Mouse (Mus musculus): ENCODE results near the gene Mnd1.

Mnd1 gene

DNA sequence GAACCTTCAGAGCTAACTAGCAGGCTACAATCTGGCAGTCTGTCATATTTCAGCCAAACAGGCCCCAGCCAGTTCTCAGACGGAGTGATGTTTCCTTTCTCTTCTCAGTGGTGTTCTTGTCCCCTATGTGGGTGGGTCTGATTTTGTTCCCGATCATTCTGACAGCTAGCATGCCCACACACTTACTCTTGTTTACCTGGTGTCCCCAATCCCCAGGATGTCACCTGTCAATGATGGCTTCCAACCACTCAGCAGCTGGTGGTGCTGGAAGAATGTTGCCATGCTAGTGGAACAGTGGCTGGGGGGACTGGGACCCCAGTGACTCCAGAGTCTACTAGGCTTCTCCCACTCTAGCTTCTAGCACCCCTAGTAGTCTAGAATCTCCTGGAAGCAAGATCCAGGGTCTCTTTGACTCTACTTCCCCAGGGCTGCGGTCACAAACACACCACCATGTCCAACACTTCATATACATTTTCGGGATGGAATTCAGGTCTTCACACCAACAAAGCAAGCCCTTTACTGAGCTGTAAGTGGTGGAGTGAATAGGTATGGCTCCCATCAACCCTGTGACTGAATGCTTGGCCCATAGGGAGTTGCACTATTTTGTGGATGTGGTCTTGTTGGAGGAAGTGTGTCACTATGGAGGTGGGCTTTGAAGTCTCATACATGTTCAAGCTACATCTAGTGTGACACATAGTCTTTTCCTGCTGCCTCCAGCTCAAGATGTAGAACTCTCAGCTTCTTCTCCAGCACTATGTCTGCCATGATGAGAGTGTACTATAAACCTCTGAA, 2.2 kb upstream of the Mnd1 start:
- DNase-seq (ENCODE audit: low spot score): no peak

GRCm38 (mm10) chr3:84157011-84157410, 1.4 kb upstream of the Mnd1 start:
- no peak for DNase-seq (ENCODE audit: low spot score)

DNA sequence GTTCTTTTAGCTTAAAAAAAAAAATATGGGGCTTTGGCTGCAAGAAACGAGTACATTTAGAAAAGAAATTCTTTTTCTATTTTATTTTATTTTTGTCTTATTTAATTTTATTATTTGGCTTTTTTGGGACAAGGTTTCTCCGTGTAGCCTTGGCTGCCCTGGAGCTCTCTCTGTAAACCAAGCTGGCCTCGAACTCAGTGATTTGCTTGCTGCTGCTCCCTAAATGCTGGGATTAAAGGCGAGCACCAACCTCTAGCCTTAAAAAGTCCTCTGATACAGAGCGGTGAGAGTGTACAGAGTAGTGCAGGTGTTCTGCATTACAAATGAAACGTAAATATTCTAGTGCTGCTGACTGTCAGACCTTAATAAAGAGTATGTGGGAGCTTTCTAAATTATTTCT, 519 bp upstream of the Mnd1 start:
- no peak for DNase-seq (ENCODE audit: low spot score)

- no peak for DNase-seq (ENCODE audit: low spot score)
Measured at GRCm38 (mm10) chr3:84155146-84155545, 440 bp downstream of the Mnd1 start.

DNA sequence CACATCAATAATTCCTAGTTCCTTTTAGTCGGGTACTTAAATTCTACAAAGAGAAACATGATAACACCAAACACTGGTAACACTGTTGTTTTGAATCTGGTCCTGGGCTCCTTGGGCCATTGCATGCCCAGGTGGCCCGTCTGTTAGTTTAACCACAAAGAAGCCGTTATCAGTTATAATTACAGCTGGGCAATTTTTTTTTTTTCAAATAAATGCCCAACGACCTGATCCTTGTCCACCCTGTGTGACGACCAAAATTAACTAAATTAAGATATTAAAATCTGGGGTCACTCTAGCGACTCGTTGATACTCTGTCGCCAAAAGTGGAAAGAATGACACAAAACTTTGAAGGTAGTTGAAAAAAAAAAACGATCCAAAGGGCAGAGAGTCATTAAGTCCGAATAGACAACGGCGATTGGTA, 855 bp downstream of the Mnd1 start:
- DNase-seq (ENCODE audit: low spot score): no peak

DNA sequence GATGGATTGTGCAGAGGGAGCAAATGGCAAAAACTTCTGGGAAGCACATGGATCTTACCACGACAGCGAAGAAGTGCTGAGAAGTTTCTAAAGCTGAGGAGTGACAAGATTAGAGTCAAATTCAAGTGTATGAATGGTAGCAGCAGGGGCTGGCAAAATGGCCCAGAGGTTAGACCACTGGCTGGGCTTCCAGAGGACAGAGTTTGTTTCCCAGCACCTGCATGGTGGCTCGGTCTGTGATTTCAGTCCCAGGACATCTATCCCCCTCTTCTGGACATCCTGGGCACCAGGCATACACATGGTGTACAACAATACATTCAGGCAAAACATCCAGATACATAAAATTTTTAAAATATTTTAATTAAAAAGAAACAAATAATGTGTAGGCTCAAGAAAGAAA, 5.8 kb downstream of the Mnd1 start:
- no peak for DNase-seq (ENCODE audit: low spot score)

DNA sequence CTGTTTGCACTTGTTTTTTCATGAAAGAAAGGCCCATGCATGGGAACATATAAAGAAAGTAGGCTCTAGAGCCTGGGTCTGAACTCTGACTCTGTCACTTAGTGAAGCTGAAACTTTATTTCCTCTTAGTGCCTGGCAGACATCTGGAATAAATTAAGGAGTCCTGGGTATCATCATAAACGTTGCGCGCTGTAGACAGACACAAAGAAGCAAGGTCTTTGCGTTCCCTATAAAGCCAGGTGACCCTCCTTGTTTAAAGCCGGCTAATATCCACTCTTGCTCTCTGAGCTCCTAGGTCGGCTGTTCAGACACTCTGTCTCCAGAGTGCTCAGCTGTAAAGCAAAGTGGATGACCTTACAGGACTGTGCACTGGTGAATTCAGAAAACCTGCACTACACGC, 14.6 kb downstream of the Mnd1 start:
- DNase-seq (ENCODE audit: low spot score): no peak

- DNase-seq (ENCODE audit: low spot score): no peak
Measured at GRCm38 (mm10) chr3:84136509-84136908, 19.1 kb downstream of the Mnd1 start.

DNA sequence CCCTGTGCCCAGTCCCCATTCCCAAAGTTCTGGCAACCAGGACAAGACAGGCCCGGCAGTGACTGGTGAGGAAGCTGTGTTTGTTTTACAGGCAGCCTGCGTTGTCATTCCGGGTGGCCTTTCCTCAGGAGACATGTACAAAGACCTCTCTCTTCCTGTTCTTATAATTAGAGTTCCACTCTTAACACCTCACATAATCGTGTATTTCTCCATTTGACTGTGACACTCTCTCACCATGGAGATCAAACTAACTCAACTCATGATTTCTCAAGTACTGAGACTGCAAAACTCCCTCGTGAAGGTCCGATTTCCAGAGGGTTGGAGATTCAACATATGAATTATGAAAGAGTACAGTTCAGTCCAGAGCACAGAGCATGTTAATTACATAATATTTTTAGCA, 19.7 kb downstream of the Mnd1 start:
- DNase-seq (ENCODE audit: low spot score): no peak

DNA sequence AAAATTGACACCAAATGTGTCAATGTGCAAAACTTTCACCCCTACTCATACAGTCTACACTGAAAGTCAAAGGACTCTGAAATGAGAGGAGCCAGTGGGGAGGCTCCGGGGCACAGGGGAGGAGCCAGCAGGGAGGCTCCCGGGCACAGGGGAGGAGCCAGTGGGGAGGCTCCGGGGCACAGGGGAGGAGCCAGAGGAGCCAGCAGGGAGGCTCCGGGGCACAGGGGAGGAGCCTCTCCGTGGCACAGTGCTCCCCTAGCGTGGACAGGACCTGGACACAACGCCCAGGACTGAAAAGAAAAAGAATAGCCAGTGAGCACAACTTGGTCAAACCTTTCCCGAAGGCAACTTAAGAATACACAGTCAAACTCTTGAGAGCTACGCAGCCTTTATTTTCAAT, 20.2 kb downstream of the Mnd1 start:
- DNase-seq (ENCODE audit: low spot score): peak; percentile 25

DNA sequence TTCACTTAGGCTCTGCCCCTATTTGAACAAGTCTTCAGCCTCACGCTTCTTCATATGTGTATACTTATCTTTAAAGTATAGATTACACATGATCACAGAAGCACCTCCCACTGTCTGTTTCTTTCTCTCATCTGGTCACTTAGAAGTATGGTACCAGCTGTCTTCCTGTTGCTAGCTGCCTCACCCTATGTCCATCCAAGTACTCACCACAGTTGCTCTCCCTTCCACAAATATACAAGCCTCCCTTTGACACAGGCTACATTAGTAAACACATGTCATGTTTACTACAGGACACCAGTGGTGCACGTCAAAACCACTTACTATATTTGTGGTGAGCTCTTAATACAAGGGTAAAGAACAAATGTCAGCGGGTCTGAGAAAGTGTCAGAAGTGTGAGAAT, 24.2 kb downstream of the Mnd1 start:
- no peak for DNase-seq (ENCODE audit: low spot score)

DNA sequence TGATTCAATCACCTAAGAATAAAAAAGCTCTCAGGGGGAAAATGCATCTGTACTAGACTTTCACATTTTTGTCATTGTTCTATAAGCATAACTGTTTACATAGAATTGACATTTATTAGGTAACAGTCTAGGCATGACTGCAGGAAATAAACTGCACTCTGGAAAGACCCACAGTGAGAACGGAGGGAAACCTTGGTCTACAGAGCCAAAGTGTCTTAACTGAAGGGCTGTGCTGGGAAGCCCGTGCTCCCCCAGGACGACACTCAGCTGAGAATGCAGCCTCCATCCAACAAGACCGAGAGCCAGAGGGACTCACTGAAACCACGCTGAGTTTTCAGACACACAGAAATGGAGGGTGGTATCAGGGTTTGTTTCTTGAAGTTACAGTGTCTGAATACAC, 24.8 kb downstream of the Mnd1 start:
- no peak for DNase-seq (ENCODE audit: low spot score)

GRCm38 (mm10) chr3:84128871-84129870, 26.4 kb downstream of the Mnd1 start:
- no peak for DNase-seq (ENCODE audit: low spot score)

DNA sequence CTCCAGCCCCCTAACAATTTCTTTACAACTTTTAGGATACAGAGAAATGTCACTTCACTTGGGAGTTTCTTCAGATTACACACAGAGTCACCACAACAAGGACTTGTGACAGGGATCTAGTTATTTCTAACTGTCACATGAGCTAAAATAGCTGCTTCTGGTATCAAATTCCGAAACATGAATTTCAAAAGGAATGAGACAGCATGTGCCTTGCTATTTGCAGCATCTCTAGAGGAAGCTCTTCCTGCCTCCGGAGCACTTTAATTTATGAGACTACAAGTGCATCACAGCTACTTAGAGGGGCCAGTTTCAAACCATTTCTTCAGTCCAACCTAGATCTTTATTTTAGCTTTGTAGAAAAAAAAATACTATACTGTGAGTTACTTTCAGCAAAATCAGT, 28.2 kb downstream of the Mnd1 start:
- DNase-seq (ENCODE audit: low spot score): no peak

DNA sequence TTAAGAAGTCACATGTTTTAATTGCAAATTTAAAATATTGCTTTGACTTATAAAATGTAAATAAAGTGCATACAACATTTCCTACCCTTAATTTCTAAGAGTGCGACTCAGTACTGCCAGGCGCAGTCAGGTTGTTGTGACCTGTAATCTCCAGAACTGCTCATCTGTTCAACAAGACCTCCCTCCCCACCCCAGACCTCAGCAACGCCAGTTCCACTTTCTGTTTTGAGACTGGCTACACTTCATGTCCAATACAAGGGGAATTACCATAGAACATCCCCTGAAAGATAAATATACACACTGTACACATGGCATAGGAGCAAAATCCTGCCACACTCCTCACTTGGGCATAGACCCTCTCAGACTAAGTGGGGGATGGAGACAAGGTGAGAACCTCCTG, 28.9 kb downstream of the Mnd1 start:
- no peak for DNase-seq (ENCODE audit: low spot score)

DNA sequence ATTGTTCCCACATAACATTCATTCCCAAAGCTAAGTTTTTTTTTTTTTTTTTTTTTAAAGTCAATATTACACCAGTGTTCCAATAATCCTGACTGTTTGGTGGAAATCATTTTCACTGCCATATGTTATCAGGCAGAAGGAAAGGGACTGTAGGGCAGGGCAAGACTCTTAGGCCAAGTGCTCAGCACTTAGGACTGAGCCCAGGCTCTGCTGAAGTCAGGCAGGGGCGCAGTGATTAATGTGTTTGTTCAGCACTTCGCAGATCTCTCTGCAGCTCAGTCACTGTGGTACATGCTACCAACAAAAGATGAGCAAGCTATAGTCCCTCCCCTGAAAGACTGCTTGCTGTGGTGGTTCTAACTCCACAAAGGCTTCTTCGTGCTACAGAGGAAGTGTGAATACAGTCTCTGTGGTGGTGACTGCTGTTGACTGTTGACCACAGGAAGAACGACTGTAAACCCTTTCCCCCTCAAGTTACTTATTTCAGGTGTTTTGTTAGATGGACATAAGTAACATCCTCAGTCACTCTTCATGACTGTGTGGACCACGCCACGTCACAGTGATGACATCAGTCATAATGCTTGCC, 29.8 kb downstream of the Mnd1 start:
- DNase-seq (ENCODE audit: low spot score): no peak

GRCm38 (mm10) chr3:84123461-84123860, 32.1 kb downstream of the Mnd1 start:
- no peak for DNase-seq (ENCODE audit: low spot score)

DNA sequence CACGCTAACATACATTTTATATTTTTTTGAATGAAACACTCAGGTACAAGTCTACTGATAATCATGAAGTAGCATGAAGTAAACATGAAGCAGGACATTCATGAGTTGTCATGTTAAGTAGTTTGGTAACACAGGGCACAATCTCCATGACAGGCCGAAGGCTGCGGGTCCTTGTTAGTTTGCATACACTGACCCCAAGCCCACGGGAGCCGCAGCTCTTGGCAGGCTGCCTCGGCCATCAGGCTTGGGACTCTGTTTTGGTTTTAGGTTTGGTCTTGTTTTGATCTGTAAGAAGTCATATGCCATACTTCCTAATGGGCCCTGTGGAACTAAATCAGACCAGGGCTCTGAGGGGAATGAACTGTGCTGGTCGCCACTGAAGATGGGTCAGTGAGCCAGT, 36.9 kb downstream of the Mnd1 start:
- DNase-seq (ENCODE audit: low spot score): no peak

GRCm38 (mm10) chr3:84118178-84118577, 37.4 kb downstream of the Mnd1 start:
- no peak for DNase-seq (ENCODE audit: low spot score)

- no peak for DNase-seq (ENCODE audit: low spot score)
Measured at GRCm38 (mm10) chr3:84108614-84109013, 47.0 kb downstream of the Mnd1 start.

DNA sequence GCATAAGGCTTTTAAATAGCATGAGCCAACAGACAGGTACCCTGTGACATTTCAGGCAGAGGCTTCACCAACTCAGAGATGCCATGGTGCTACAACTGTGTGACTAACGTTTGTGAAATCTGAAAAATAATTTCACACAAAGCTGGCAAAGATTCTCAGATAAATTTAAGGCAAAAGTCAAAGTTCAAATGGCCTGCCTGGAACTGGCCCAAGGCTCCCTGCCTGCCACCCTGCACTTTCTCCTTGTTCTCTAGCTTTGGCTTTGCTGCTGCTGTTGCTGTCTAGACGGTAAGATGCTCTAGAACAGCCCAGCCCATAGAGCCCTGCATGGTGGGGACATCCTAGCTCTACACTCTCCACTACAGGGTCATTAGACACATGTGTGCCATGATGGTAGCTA, 49.5 kb downstream of the Mnd1 start:
- no peak for DNase-seq (ENCODE audit: low spot score)

GRCm38 (mm10) chr3:84103536-84103935, 52.0 kb downstream of the Mnd1 start:
- no peak for DNase-seq (ENCODE audit: low spot score)

DNA sequence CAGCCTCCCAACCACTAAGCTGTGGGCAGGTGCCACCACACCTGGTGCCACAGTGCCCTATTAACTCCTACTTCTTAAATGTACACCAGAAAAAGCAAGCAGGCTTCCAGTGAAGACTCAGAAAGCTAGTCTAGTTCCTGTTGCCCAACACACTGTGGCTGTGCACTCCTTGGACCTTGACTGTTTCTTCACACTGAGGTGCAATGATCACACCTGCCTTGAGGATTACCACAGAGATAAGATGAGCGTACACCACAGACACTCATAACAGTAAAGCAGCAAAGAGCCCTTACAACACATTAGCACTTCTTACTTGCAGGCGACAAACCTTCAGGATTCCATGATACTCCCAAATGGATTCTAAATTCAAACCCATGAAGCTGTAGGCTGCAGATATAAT, 62.7 kb downstream of the Mnd1 start:
- no peak for DNase-seq (ENCODE audit: low spot score)
